Mouse (Mus musculus): Measurements from ENCODE around the gene Nipbl.

GRCm38 (mm10) chr15:8445951-8446419 lies 1.7 kb upstream of the Nipbl start:
- TF ChIP-seq POLR2A (IDR thresholded peaks at IDR 0.05; ENCODE audit: borderline replicate concordance, extremely low read depth, low read depth, low read length) = no peak
- no peak for TF ChIP-seq CTCF (IDR thresholded peaks at IDR 0.05; ENCODE audit: insufficient read depth, low read length)

Data from lung, adult 2 months (tissue).